Mouse (Mus musculus) thymus, postnatal 36 days (tissue): Measurements from ENCODE around the gene Lypla2.

Experiments used
- DNase-seq, 2 experiments: peaks; one replicate each; pipeline ENCODE4 v3.0.0; 2022; ENCODE audit warnings: mixed read lengths in 2 of 2

Lypla2 gene

DNA sequence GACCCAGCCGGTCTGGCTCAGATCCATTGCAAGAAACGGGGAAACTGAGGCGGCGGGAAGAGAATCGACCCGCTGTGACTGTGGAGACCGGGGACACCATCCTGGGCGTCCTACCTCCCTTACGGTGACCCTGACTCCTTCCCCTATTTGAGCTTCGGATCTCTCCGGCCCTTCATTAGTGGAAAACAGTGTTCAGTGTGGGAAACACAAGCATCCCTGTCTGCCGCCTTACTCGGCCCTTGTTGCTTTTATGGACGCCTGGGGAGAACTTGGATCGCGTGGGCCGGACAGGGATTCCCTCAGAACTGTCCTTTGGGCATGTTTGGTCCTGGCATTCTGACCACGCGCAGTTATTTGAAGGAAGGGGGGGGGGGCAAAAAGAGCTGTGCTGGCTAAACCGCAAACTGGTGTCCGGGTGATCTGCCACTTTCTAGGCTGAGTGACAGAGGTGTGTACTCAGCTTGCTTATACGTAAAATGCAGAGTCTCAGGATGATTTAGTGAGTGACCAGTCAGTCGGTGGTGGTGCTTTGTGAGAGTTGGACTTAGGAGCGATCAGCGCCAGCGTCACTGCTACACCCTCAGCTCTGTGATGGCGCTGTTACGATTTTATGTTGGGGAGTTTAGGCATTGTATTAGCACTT, 25.6 kb downstream of the Lypla2 start:
- DNase-seq = no peak

DNA sequence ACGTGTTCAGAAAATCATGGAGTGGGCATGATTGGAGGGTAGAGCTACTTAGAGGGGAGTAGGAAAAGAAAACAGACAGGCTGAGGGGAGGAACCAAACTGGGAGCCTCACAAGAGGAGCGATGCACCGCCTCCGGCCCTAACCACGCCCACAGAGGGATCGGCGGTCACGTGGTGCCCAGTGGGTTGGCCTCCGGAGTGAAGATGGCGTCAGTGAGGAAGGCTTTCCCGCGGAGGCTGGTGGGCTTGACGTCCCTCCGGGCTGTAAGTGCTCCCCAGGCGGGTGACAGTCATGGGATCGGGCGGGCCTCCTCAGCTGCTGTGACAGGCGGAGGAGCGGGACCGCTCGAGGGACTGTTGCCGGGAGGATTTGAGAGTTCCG, 26.2 kb downstream of the Lypla2 start, which contains the start of gene Hmgcl:
Hmgcl (plus strand) TSS at position 171 of the 381 bp plus-strand sequence.
- DNase-seq = peak; percentile 95 to 96

DNA sequence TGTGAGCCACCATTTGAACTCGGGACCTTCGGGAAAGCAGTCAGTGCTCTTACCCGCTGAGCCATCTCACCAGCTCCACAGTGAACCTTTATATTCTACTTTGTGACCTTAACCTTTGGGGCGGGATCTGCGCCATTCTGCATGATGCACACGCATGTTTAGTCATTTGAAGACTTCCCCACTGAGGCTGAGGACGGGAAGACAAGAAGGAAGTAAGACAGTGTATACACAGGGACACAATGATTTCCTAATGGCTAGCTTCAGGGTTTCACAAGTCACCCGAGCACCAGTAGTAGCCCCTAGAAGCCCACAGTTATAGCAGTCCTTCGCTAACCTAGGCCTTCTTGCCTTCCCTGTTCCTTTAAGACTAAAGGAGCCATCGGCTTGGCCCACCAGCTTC, 26.7 kb downstream of the Lypla2 start:
- no peak for DNase-seq

DNA sequence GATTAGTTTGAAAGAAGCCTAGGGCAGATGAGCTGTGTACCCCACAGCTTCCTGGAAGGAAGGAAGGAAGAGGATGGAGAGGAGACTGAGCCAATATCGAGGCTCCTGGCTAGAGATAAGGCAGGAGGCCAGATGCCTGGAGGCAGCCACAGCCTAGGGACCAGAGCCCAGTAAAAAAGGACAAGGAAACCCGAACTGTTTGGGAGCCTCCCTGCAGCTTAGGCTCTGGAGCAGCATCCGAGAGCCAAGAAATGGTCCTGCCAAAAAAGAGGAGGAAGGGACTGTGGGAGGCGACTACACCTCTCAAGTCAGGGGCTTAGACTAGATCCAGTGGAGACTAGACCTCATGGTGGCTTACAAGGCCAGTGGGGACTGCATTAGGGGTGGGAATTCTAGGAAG, 29.0 kb downstream of the Lypla2 start:
- no peak for DNase-seq

DNA sequence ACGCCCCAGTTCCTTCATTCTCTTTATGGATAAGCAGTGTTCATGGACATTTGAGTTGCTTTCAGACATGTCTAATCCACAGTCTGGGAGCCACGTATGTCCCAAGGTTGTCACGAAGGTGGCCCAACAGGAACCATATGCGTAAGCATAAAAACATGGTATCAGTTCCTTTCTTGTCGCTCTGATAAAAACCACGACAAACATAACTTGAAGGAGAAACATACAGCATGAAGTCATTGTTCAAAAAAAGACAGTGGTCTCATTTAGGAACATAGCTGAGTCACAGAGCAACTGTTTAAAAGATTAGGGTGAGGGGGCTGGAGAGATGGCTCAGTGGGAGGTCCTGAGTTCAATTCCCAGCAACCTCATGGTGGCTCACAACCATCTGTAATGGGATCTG, 30.2 kb downstream of the Lypla2 start:
- DNase-seq = no peak

DNA sequence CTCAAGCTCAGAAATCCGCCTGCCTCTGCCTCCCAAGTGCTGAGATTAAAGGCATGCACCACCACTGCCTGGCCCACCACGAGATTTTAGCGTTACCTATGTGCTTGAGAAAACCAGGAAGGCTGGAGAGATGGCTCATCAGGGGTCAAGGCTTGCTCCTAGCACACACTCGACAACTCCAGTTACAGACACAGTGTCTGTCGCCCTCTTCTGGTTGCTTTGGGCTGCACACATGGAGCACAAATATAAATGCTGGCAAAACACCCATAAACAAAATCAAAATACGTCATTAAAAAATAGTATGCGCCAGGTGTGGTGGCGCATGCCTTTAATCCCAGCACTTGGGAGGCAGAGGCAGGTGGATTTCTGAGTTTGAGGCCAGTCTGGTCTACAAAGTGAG, 31.4 kb downstream of the Lypla2 start:
- peak in 1 of 2 experiments; percentile 29 for DNase-seq

DNA sequence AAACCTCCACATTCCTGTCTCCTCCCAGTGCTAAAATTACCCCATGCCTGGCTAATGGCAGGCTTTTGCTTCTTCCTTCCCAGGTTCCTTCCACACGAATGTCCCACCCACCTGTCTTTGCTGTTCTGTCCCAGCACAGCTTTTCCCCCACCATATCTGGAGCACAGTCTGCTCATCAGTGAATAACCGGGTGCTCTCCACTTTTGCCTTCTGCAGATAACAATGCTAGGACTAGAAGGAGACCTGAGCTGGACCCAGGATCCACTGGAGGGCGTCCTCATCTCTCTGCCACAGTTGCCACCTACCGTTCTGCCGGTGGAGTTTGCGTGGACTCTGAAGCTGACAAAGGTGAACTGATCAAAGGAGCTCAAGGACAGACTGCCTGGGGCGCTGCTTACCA, 33.6 kb downstream of the Lypla2 start:
- no peak for DNase-seq

DNA sequence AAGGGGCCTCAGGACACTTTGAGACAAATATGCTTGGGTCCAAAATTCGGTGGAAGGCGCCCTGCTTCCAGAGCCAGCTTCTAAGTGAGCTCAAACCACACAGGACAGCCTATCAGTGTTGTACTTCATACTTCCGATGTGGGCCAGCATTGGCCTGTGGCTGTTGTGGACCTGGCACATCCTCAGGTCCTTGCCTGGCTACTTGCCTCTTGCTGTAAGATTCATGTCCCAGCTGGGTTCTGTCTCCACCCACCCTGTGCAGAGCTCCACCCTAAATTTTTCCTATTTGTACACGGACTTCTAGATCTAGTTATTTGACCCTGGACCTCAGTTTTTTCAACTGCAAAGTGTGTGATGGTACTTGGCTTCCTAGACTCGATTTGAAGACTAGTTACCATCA, 36.9 kb downstream of the Lypla2 start:
- no peak for DNase-seq

DNA sequence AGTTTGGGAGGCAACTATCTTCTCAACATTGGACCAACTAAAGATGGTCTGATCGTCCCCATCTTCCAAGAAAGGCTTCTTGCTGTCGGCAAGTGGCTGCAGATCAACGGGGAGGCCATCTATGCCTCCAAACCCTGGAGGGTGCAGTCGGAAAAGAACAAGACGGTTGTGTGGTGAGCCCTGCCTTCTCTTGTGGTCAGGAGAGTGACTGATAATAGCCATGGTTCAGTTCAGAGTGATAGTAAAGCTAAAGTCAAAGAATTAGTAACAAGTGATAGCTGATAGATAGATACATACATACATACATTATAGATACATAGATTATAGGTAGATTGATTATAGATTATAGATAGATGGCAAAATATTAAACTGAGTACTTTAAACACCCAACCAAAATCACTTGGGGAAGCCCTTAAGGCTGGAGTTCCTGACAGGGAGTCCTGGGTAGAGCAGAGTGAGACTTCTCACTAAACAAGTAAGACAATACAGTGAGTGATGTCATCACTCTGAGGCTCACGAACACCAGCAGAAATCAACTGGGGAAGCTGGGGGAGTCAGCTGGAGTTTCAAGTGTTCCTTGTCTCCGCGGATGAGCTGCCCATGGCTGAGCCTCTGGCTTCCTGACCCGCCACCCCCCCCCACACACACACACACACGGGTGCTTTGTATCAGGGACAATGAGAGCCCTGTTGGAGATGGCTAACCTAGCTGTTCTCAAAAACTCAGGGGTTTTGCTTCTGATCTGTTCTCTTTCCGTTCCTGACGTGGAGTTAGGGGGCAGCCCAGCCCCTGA, 37.5 kb downstream of the Lypla2 start:
- DNase-seq = no peak

DNA sequence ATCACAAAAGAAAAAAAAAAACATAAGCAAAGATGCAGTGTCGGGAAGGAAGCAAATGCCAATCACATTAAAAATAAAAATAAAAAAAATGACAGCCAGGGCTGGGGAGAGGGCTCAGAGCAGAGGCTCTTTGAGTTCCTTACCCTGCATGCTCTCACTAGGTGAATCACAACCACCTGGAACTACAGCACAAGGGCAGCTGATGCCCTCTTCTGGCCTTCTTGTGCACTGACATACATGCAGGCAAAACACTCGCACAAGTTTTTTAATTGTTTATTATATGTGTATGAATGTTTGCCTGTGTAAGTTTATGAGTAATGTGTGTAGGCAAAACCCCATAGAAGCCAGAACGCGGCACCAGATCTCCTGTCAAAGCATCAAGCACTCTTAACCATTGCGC, 40.6 kb downstream of the Lypla2 start:
- peak in 1 of 2 experiments; percentile 25 for DNase-seq

DNA sequence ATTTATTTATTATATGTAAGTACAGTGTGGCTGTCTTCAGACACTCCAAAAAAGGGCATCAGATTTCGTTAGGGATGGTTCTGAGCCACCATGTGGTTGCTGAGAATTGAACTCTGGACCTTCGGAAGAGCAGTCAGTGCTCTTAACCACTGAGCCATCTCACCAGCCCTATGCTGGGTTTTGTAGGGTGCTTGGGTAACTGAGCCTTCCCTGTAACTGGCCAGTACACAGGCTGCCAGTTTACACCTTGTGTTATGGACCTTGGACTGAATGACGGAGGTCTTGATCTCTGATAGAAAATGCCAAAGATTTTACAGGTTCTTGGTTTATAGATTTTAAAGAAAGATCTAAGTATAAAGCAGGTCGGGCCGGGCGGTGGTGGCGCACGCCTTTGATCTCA, 42.2 kb downstream of the Lypla2 start:
- DNase-seq = no peak

DNA sequence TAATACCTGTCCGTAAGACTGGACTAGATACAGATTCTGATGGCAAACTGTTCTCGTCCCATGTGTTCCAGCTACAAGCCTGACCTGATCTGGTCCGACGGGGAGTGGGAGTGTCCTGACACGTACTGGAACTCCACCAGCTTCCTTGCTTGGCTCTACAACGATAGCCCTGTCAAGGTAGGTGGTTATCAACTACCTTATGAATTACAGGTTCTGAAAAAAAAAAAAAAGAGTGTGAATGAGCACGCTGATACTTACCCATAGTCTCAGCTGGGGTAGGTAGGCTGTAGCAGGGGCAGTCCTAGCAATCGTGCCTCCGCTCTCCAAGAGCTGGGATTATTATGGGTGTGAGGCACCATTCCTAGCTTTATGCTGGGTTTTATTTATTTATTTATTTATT, 42.6 kb downstream of the Lypla2 start:
- DNase-seq = no peak

DNA sequence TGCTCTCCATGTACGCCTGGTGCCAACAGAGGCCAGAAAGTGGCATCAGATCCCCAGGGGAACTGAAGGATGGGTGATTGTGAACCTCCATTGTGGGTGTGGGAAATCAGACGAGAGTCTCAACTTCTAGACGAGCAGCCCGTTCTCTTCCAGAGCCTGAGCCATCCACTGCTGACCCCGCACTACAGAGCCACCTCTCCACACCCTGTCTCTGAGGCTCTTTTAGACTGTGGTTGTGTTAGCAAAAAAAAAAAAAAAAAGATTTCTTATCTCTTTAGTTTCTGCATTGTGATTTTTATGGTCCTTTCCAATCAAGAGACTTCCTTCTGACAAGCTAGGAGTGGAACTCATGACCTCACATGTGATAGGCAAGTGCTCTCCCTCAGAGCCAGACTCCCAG, 43.0 kb downstream of the Lypla2 start:
- no peak for DNase-seq

DNA sequence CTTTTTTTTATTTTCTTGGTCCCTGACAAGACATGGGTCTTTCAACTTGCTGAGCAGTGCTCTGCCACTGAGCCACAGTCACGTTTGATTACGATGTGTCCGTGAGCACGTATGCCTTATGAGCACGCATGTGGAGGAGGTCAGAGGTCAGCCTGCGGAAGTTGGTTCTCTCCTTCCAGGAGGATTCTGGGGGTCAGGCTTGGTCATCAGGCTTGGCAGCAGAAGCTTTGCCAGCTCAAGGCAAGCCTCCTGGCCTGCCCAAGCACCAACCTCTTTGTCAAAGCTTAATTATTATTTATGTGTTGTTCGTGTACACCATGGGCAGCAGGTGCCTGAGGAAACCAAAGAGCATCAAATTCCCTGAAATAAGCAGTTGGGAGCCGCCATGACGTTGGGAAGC, 44.0 kb downstream of the Lypla2 start:
- DNase-seq = no peak

DNA sequence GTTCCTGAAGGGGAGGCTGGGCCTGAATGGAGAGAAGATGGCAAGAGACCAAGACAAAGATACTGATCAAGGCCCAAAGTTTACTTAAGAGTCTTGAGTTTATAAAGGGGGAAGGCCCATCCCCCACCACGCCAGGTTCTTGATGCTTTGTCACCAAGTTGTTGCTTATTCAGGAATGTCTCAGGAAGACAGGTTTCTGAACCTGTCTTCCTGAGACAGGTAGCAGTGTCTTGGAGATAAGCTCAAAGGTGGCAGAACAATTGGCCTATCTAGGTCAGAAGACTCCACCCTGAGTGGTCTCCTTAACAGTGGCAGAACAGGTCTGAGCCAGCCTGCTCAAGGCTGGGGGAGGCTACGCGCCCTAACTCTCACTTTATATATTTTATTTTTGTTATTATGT, 45.6 kb downstream of the Lypla2 start:
- DNase-seq = no peak

DNA sequence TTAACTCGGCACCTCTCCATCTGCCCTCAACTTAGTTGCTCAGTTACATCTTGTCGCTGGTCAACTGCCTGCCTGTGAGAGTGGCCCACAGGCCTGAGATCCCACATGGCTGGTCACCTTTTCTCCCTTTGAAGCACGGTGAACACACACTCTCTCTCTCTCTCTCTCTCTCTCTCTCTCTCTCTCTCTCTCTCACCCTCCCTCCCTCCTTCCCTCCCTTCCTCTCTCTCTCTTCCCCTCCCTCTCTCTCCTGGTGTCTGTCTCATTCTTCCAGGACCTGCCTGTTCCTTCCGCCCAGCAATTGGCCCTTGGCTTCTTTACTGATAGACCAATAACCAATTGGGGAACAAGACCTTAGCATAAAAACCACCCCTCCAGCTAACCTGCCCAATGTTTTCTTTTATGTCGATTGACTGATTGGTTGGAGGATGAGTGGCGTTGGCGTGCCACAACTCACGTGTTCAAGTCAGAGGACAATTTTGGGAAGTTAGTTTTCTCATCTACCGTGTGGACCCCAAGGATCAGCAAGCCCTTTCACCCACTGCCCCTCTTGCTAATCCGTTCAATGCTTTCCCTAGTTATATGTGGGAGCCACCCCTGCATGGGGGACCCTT, 46.1 kb downstream of the Lypla2 start:
- DNase-seq = no peak

DNA sequence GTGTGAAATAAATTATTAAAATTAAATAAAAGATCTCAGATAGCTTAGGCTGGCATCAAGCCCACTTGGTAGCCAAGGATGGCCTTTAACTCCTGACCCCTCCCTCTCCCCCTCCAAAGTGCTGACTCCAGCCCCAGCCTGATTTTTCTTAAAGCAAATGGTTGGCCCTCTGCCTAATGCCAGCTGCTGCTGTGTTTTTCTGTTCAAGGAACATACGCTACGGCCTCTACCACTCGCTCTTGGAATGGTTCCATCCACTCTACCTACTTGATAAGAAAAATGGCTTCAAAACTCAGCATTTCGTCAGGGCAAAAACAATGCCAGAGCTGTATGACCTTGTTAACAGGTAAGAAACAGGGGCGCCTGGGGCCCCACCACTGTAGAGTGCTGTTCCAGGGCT, 47.1 kb downstream of the Lypla2 start:
- no peak for DNase-seq

DNA sequence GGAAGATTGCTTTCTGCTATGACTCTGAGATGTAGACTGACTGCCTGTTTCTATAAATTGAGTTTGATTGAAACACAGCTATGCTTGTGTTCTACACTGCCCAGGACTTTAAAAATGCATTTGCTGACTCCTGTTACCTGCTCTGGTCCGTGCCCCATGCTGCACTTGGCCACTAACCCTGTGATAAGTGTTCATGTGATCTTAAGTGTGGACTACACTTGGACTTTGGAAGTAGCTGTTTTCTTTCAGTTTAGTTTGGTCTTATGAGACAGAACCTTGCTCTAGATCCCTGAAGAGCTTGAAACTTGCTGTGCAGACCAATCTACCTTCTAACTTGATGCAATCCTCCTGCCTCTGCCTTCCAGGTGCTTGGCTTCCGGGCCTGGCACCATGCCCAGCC, 48.0 kb downstream of the Lypla2 start:
- no peak for DNase-seq

DNA sequence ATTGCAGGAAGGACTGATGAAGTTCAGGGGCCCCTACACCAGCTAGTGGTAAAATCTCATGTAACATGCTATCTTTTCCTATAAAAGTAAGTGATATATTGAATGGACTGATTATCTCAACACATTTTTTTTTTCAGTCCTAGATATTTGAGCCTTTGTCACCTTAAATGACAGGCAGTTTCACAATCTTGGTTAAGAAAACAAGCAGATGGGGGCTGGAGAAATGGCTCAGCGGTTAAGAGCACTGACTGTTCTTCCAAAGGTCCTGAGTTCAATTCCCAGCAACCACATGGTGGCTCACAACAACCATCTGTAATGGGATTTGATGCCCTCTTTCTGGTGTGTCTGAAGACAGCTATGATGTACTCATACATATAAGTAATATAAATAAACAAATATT, 50.2 kb downstream of the Lypla2 start:
- DNase-seq = no peak

DNA sequence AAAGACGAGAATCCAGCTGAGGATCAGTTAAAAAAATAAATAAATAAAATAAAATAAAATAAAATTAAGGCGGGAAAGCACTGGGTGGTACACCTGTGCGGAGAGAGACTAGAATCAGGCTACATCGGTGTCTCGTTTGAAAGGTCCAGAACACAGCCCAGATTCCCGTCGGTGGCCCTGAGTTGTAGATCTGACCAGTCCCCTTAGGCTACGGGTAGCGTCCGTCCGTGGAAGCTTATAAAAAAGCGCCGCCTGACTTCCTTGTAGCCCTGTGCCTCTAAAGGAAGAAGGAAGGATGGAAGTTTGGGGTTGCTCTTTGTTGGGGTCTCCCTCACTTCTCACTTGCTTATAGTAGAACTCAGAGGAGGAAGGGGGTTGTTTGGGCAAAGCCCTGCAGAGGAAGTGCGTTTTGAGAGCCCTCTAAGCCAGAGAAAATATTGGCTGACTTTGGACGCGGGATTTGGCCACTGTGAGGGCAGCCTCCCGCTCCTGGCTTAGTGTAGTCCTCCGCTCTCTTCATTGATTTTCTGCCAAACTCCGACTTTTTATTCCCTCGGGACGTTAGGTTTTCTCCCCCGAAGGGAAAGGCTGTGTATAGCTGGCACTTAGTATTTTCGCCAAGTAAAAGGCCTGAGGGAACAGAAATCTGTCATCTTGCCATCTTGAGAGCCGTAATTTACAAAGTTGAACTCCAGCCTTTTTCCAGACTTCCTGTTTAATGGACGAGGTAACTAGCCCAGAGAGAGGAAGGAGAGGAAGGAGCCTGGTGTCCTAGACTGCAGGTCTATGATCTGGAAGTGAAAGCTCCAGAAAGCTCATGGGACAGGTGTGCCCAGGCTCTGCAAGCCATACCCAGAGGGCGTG, 50.9 kb downstream of the Lypla2 start:
- no peak for DNase-seq

DNA sequence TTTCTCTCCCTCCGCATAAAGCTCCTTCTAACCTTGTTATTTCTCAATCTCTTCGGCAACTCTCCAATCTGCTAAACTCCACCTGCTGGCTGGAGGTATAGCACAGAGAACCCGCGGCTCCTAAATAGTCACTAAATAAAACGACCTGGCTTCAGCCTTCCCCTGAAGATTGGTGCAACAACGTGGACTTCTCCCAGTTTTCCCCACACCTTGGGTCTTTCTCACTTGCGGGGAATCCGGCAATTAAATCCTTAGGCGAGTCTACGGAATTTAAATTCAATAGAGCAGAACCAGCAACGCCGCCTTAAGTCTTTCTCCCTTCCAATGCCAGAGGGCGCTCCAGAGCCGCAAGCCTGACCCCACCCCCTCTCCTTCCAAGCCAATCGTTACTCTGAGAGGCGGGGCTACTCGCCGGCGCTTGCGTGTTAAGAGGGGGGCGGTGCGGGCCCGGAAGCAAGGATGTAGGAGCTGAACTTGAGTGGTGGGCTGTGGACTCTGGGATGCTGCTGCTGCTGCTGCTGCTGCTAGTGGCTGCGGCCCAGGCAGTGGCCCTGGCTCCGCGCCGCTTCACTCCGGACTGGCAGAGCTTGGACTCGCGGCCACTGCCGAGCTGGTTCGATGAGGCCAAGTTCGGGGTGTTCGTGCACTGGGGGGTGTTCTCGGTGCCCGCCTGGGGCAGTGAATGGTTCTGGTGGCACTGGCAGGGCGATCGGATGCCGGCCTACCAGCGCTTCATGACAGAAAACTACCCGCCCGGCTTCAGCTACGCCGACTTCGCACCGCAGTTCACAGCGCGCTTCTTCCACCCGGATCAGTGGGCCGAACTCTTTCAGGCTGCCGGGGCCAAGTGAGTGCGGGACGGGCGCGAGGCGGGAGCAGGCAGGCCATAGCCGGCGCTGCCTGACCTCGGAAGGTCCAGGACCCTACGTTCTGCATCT, 51.9 kb downstream of the Lypla2 start, which contains the start of gene Fuca1:
Fuca1 (plus strand) TSS at position 432 of the 938 bp plus-strand sequence.
- DNase-seq = peak; percentile 97 to 98

DNA sequence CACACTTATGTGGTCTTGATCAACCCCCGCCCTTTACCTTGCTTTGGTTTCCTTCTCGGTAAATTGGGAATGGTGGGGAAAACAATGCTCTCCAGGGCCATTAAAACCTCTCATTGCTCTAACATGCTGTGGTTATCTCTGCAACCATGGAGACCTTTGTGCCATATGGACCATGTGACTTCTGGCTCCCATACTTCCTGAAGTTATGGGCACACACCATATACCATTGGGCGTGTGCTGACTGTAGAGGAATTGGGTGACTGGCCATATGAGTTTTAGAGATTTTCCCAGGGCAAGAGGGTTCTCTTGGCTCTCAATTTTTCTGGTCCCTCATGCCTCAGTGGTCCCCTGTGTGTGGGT, 53.2 kb downstream of the Lypla2 start:
- DNase-seq = no peak
